Mouse (Mus musculus) hindbrain, embryonic 13.5 days (tissue): ENCODE data around the gene Vldlr. TPM values are rescaled to one million over a fixed set of nuclear protein-coding genes. Genes with fewer than 3 reads are reported as not detected.

Experiments
- ATAC-seq: fragments of 200-750 bp; cut with Nextera tagmentation; 2 replicates; pipeline ENCODE4 v1.8.0; 2017; ENCODE audit warnings: moderate TSS enrichment; ENCODE audit not compliant: low FRiP score
- H3K27ac ChIP-seq: fragments of 300-500 bp; sonication (generic); 2 replicates; pipeline ENCODE4 v1.5.1; 2015; ENCODE audit warnings: inconsistent platforms, mild to moderate bottlenecking, moderate library complexity
- H3K27me3 ChIP-seq: fragments of 300-500 bp; sonication (generic); 2 replicates; pipeline ENCODE4 v1.6.1; 2015; ENCODE audit warnings: mild to moderate bottlenecking, inconsistent platforms
- H3K36me3 ChIP-seq: fragments of 300-500 bp; sonication (generic); 2 replicates; pipeline ENCODE4 v1.6.1; 2015; ENCODE audit warnings: mild to moderate bottlenecking, inconsistent platforms
- H3K4me1 ChIP-seq: fragments of 300-500 bp; sonication (generic); replicated peaks from 2 replicates; pipeline ENCODE4 v1.6.1; 2015; ENCODE audit warnings: inconsistent platforms
- H3K4me2 ChIP-seq: fragments of 300-500 bp; sonication (generic); 2 replicates; pipeline ENCODE4 v1.6.1; 2015; ENCODE audit warnings: inconsistent platforms, mild to moderate bottlenecking, moderate library complexity
- H3K4me3 ChIP-seq: fragments of 300-500 bp; sonication (generic); 2 replicates; pipeline ENCODE4 v1.5.1; 2015; ENCODE audit warnings: mild to moderate bottlenecking, inconsistent platforms
- H3K9ac ChIP-seq: fragments of 300-500 bp; sonication (generic); 2 replicates; pipeline ENCODE4 v1.6.1; 2015; ENCODE audit warnings: mild to moderate bottlenecking, inconsistent platforms
- H3K9me3 ChIP-seq: fragments of 300-500 bp; sonication (generic); 2 replicates; pipeline ENCODE4 v1.6.1; 2016; ENCODE audit warnings: inconsistent platforms
- WGBS: fragments of 180-500 bp; shearing (Covaris S2); methylation state at CpG from one replicate; pipeline ENCODE4 v1.1.7; 2015; 5-methylcytosine and 5-hydroxymethylcytosine counted together
- polyA plus RNA-seq: library from polyadenylated mRNA; unstranded; fragments of >200 nt; fragmentation: Nextera tagmentation; extraction: Ambion mirVana; gene quantifications from 2 replicates; pipeline ENCODE4 v1.2.1, GENCODE M21; 2015

Gene Vldlr
- polyA plus RNA-seq, 1 experiment from 2014 or later: 20.2 TPM

DNA sequence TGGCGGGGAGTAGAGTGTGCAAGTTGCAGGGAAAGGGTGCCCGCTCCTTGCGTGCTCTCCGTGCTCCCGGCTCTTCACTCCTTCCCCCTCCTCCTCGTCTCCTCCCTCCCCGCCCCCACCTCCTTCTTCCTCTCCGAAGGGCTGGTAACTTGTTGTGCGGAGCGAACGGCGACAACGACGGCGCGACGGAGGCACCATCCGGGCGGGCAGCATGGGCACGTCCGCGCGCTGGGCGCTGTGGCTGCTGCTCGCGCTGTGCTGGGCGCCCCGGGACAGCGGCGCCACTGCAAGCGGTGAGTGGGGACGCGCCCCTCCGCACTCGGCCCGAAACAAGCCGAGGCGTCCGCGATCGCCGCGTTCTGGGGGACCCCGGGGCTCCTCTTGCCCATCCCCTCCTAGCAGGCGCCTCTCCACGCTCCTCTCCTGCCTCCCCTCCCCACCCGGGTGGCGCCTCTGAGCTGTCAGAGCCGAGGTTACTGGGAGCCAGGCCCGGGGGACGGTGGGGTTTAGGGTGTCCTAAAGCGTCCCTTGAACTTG, 1.2 kb downstream of the Vldlr start:
- ATAC-seq: peak; percentile 75
- Histone ChIP-seq H3K4me2 (peak overlapping the region; percentile 97), H3K4me3 (peak overlapping the region; percentile 83), H3K36me3 (no peaks in the 10 kb centered on the region), H3K27me3 (peaks cover 7% of the 10 kb centered on the region; the same call in 1 of the 2 replicates), H3K9me3 (no peaks in the 10 kb centered on the region), H3K9ac (peak overlapping the region; percentile 93), H3K4me1 (peaks cover 31% of the 10 kb centered on the region), H3K27ac (peak overlapping the region; percentile 96)
- WGBS: 0% methylated on average over 43 of the region's 52 CpGs

DNA sequence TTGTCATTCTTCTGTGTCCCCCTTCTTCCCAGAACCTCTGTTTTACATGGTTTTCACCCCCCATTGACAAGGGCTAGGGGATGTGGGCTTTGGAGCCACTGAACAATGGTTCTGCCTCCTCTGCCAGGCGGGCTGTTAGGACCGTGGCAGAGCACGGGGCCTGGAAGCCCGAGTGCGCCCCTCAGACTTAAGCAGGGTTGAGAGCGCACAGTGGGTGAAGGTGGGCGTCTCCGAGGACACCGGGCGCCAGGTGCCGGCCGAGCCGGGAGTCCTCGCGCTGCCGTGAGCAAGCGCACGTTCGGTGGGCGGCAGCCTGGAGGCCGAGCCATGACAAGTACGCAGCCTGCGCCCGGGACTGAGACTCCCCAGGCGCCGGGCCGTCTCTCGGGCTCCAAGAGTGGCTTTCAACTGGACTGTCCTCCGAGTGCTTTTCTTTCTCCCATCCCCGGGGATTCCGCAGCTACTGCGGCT, 1.7 kb downstream of the Vldlr start:
- Histone ChIP-seq H3K36me3 (no peaks in the 10 kb centered on the region), H3K9ac (peak overlapping the region; percentile 93), H3K27ac (peak overlapping the region; percentile 96), H3K4me2 (peak overlapping the region; percentile 97), H3K4me1 (peaks cover 34% of the 10 kb centered on the region), H3K4me3 (peak overlapping the region; percentile 83), H3K27me3 (peaks cover 5% of the 10 kb centered on the region; the same call in 1 of the 2 replicates), H3K9me3 (no peaks in the 10 kb centered on the region)
- WGBS: 0% methylated on average over 32 of the region's 32 CpGs
- peak; percentile 57 for ATAC-seq

- Histone ChIP-seq H3K4me3 (peak overlapping the region; percentile 83), H3K36me3 (no peaks in the 10 kb centered on the region), H3K4me1 (peaks cover 37% of the 10 kb centered on the region), H3K9ac (peak overlapping the region; percentile 93), H3K27me3 (peaks cover 1% of the 10 kb centered on the region; the same call in 1 of the 2 replicates), H3K9me3 (no peaks in the 10 kb centered on the region), H3K4me2 (peak overlapping the region; percentile 97), H3K27ac (peak overlapping the region; percentile 96)
- WGBS: under 1% methylated on average over 30 of the region's 30 CpGs
- ATAC-seq: peak; percentile 18
Observed at GRCm38 (mm10) chr19:27218561-27219262, 2.4 kb downstream of the Vldlr start.

DNA sequence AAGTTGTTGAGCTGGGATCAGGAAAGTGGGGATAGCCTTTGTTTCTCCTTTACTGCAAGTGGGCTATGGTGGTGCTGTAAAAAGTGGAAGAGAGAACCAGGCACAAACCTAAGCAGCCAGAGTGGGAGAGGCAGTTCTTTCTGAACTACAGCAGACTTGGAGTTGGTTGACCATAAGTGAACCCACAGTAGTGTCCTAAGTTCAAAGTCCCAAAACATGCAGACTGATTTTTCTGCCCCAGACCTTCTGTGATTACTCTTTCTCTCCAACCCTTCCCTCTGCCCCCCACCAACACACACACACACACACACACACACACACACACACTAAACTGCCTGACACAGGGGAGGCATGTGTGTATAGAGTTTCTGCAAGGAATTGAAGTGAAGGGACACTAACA, 3.3 kb downstream of the Vldlr start:
- Histone ChIP-seq H3K4me3 (peak overlapping the region; percentile 83), H3K4me2 (peak overlapping the region; percentile 97), H3K9ac (no peak overlapping the region), H3K9me3 (no peaks in the 10 kb centered on the region), H3K4me1 (peaks cover 42% of the 10 kb centered on the region), H3K36me3 (no peaks in the 10 kb centered on the region), H3K27ac (no peak overlapping the region), H3K27me3 (no peaks in the 10 kb centered on the region; the same call in 1 of the 2 replicates)
- ATAC-seq: no peak

- ATAC-seq: no peak
- H3K4me2 ChIP-seq: no peak overlapping the region
- 85% methylated on average over 6 of the region's 6 CpGs for WGBS
- H3K36me3 ChIP-seq: no peaks in the 10 kb centered on the region
- no peak overlapping the region for H3K27ac ChIP-seq
- H3K27me3 ChIP-seq: no peaks in the 10 kb centered on the region
- no peaks in the 10 kb centered on the region for H3K9me3 ChIP-seq
- H3K4me3 ChIP-seq: no peak overlapping the region
- H3K9ac ChIP-seq: no peak overlapping the region
- peaks cover 34% of the 10 kb centered on the region for H3K4me1 ChIP-seq
Observed at GRCm38 (mm10) chr19:27223046-27223445, 6.8 kb downstream of the Vldlr start.

GRCm38 (mm10) chr19:27224356-27224755, 8.1 kb downstream of the Vldlr start:
- no peak for ATAC-seq
- H3K36me3 ChIP-seq: no peaks in the 10 kb centered on the region
- H3K4me3 ChIP-seq: no peak overlapping the region
- 76% methylated on average over 1 of the region's 1 CpGs for WGBS
- H3K27me3 ChIP-seq: no peaks in the 10 kb centered on the region
- H3K9me3 ChIP-seq: no peaks in the 10 kb centered on the region
- peaks cover 23% of the 10 kb centered on the region for H3K4me1 ChIP-seq
- H3K4me2 ChIP-seq: no peak overlapping the region
- no peak overlapping the region for H3K9ac ChIP-seq
- H3K27ac ChIP-seq: no peak overlapping the region

DNA sequence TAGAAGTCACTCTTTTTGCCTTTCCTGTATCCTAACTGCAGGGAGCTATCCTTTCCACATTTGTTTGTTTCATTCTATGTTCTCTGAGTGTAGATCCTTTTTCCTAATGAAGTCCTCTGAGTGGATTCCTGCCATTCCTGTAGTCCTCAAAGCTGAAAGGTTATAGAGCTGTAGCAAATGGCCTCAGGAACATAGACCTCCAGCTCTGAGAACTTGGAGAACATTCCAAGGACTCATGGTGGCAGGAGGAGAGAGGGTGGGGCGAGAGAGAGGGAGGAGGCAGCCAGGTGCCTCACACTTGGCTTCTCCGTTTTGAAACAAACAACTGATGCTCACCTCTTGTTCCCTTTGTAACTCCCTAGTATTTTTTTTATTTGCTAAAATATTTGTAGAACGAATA, 10.3 kb downstream of the Vldlr start:
- 82% methylated on average over 3 of the region's 3 CpGs for WGBS

DNA sequence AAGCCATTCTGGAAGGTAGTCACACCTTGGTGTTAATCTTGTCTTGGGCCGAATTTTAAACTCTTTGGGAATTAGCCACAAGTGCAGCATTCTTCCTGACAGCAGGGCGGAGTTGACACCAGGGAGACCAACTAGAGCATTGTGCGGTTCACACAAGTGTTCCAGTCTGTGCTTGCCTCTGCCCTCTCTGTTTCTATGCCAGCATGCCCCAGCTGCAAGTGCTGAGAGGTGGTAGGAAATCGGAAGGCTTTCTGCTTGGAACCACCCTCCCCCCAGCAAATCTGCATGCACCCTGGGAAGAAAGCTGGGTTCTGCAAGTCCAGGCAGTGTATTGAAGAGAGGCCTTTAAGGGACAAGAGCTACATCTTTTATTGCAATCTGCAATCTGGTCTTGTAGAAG, 10.8 kb downstream of the Vldlr start:
- Histone ChIP-seq H3K4me1 (peaks cover 14% of the 10 kb centered on the region; the same call in 1 of the 2 replicates), H3K36me3 (peaks cover 12% of the 10 kb centered on the region), H3K4me2 (no peak overlapping the region), H3K27ac (no peak overlapping the region), H3K4me3 (no peak overlapping the region), H3K27me3 (no peaks in the 10 kb centered on the region), H3K9me3 (no peaks in the 10 kb centered on the region), H3K9ac (no peak overlapping the region)
- WGBS: 65% methylated on average over 4 of the region's 4 CpGs
- ATAC-seq: no peak

More for the DNA sequence above, 10.3 kb downstream of the Vldlr start:
- Histone ChIP-seq H3K4me3 (no peak overlapping the region), H3K27me3 (no peaks in the 10 kb centered on the region), H3K9me3 (no peaks in the 10 kb centered on the region), H3K4me2 (no peak overlapping the region), H3K4me1 (peaks cover 14% of the 10 kb centered on the region; the same call in 1 of the 2 replicates), H3K36me3 (peaks cover 7% of the 10 kb centered on the region), H3K9ac (no peak overlapping the region), H3K27ac (no peak overlapping the region)
- no peak for ATAC-seq

DNA sequence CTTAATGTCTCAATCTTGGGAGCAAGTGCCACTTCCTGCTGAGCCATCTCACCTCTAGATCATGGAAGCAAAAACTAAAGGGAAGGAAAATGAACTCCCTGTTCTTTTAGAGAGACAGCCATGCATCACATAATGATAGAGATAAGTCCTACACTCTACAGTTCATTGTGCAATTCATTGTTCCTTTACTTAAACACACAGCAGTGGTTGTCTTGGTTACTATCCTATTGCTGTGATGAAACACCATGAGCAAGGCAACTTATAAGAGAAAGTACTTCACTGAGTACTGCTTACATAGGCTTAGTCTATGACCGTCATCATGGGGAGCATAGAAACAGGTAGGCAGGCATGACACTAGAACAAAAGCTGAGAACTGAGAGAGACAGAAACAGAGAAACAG, 12.0 kb downstream of the Vldlr start:
- Histone ChIP-seq H3K27ac (no peak overlapping the region), H3K4me3 (no peak overlapping the region), H3K9ac (no peak overlapping the region), H3K36me3 (peaks cover 21% of the 10 kb centered on the region), H3K4me1 (peaks cover 9% of the 10 kb centered on the region; the same call in 1 of the 2 replicates), H3K4me2 (no peak overlapping the region), H3K9me3 (no peaks in the 10 kb centered on the region), H3K27me3 (no peaks in the 10 kb centered on the region)
- no peak for ATAC-seq
- 100% methylated on average over 1 of the region's 1 CpGs for WGBS

DNA sequence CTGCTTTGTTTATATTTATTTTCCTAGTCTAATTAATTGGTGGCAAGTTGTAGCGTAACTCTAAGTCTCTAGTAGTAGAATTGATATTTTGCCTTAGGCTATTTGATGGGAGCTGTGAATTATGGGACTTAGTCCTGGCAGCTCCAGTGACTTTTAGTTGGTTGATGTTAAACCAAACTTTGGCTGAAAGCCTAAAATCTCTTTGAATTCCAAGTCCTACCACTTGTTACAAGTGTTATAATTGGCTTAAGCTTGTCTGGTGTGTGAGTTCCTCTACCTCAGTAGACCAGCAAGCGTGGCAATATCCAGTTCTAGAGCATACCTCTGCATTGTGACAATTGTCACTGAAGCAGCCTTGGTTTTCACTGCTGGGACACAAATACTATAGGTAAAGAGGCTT, 17.1 kb downstream of the Vldlr start:
- WGBS: 89% methylated on average over 2 of the region's 2 CpGs
- Histone ChIP-seq H3K9me3 (no peaks in the 10 kb centered on the region), H3K4me1 (no peaks in the 10 kb centered on the region), H3K9ac (no peak overlapping the region), H3K36me3 (peaks cover 51% of the 10 kb centered on the region), H3K4me3 (no peak overlapping the region), H3K27me3 (no peaks in the 10 kb centered on the region), H3K4me2 (no peak overlapping the region), H3K27ac (no peak overlapping the region)
- no peak for ATAC-seq

GRCm38 (mm10) chr19:27239913-27240312, 23.6 kb downstream of the Vldlr start:
- 96% methylated on average over 4 of the region's 4 CpGs for WGBS
- H3K27me3 ChIP-seq: no peaks in the 10 kb centered on the region
- no peaks in the 10 kb centered on the region for H3K4me1 ChIP-seq
- ATAC-seq: no peak
- H3K4me3 ChIP-seq: no peak overlapping the region
- peaks cover 85% of the 10 kb centered on the region for H3K36me3 ChIP-seq
- H3K9ac ChIP-seq: no peak overlapping the region
- H3K9me3 ChIP-seq: no peaks in the 10 kb centered on the region
- no peak overlapping the region for H3K4me2 ChIP-seq
- H3K27ac ChIP-seq: no peak overlapping the region

DNA sequence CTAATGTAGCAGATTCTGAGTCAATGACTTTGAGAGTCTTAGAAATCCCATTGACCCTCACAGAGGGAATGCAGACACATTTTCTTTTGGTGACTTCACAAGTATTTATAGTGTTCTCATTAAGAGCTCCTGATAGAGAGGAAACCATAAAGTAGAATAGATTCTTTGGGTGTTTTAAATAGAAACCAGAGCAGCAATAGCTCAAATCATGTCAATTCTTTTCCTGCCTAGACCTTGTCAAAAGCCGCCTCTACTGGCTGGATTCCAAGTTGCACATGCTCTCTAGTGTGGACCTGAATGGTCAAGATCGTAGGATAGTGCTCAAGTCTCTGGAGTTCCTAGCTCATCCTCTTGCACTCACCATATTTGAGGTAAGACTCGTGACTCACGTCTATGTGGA, 27.2 kb downstream of the Vldlr start:
- no peaks in the 10 kb centered on the region for H3K9me3 ChIP-seq
- ATAC-seq: no peak
- H3K36me3 ChIP-seq: peaks cover 93% of the 10 kb centered on the region
- WGBS: 91% methylated on average over 4 of the region's 4 CpGs
- H3K4me1 ChIP-seq: no peaks in the 10 kb centered on the region
- H3K27ac ChIP-seq: no peak overlapping the region
- no peak overlapping the region for H3K9ac ChIP-seq
- H3K4me2 ChIP-seq: no peak overlapping the region
- no peak overlapping the region for H3K4me3 ChIP-seq
- no peaks in the 10 kb centered on the region for H3K27me3 ChIP-seq

- 91% methylated on average over 5 of the region's 5 CpGs for WGBS
- Histone ChIP-seq H3K4me1 (no peaks in the 10 kb centered on the region), H3K4me3 (no peak overlapping the region), H3K27ac (no peak overlapping the region), H3K9me3 (no peaks in the 10 kb centered on the region), H3K9ac (no peak overlapping the region), H3K4me2 (no peak overlapping the region), H3K27me3 (no peaks in the 10 kb centered on the region), H3K36me3 (peaks cover 30% of the 10 kb centered on the region)
- no peak for ATAC-seq
Observed at GRCm38 (mm10) chr19:27254756-27255155, 38.5 kb downstream of the Vldlr start.
